Mouse (Mus musculus) ES-E14 (cell line): ENCODE data around the gene Usp18. TPM values are rescaled to one million over a fixed set of nuclear protein-coding genes. Genes with fewer than 3 reads are reported as not detected.

Source experiments
- DNase-seq: peaks from one replicate; pipeline ENCODE4 v3.0.0-alpha.2; 2013; ENCODE audit warnings: low read depth, low spot score
- H3K27ac ChIP-seq: 2 replicates; pipeline ENCODE4 v1.5.1; 2012; ENCODE audit warnings: low read depth, mild to moderate bottlenecking, low read length, moderate library complexity, mixed read lengths; ENCODE audit not compliant: poor library complexity, insufficient read depth, severe bottlenecking
- H3K36me3 ChIP-seq: 2 replicates; pipeline ENCODE4 v1.6.1; 2012; ENCODE audit warnings: mild to moderate bottlenecking, low read length, moderate library complexity, mixed read lengths; ENCODE audit not compliant: control insufficient read depth, poor library complexity, insufficient read depth, severe bottlenecking
- H3K4me1 ChIP-seq, 2 experiments: fragments of 150-350 bp in 1 of 2; sonication (generic) in 1 of 2; 2 replicates each; pipeline ENCODE4 v1.6.1; 2012; ENCODE audit warnings: low read length in 2 of 2, mild to moderate bottlenecking in 1 of 2, mixed read lengths in 1 of 2; ENCODE audit not compliant: control insufficient read depth in 2 of 2, insufficient read depth in 2 of 2, poor library complexity in 1 of 2
- H3K4me3 ChIP-seq, 2 experiments: fragments of 150-350 bp in 1 of 2; sonication (generic) in 1 of 2; 2 replicates each; pipeline ENCODE4 v1.5.1; 2012; ENCODE audit warnings: low read length in 2 of 2, low read depth in 1 of 2, mild to moderate bottlenecking in 1 of 2, mixed read lengths in 1 of 2; ENCODE audit not compliant: insufficient read depth in 1 of 2, poor library complexity in 1 of 2, severe bottlenecking in 1 of 2
- H3K9ac ChIP-seq: 2 replicates; pipeline ENCODE4 v1.6.1; 2012; ENCODE audit warnings: low read depth, mild to moderate bottlenecking, low read length, mixed read lengths; ENCODE audit not compliant: poor library complexity, insufficient read depth, severe bottlenecking
- H3K9me3 ChIP-seq: fragments of 150-350 bp; sonication (generic); 2 replicates; pipeline ENCODE4 v1.6.1; 2012; ENCODE audit warnings: low read depth, mild to moderate bottlenecking, low read length; ENCODE audit not compliant: control insufficient read depth, insufficient read depth
- CHD2 ChIP-seq: IDR thresholded peaks from 2 replicates; pipeline ENCODE4 v1.6.1; 2014; ENCODE audit warnings: mild to moderate bottlenecking, low read depth, low read length, inconsistent platforms
- HCFC1 ChIP-seq: IDR thresholded peaks from 2 replicates; pipeline ENCODE4 v1.6.1; 2012; ENCODE audit warnings: low read length, inconsistent platforms, borderline replicate concordance; ENCODE audit not compliant: insufficient read depth
- MAFK ChIP-seq: IDR thresholded peaks from 2 replicates; pipeline ENCODE4 v1.6.1; 2014; ENCODE audit warnings: mild to moderate bottlenecking, low read depth, low read length, inconsistent platforms; ENCODE audit not compliant: insufficient read depth
- ZC3H11A ChIP-seq: IDR thresholded peaks from 2 replicates; pipeline ENCODE4 v1.6.1; 2012; ENCODE audit warnings: low read depth, mild to moderate bottlenecking, inconsistent platforms, low read length, borderline replicate concordance
- ZNF384 ChIP-seq: IDR thresholded peaks from 2 replicates; pipeline ENCODE4 v1.6.1; 2012; ENCODE audit warnings: low read depth, low read length, inconsistent platforms
- in situ Hi-C, 2 experiments: fragments of 600-800 bp; cut with MboI; formaldehyde crosslinking; loops; one replicate each; pipeline ENCODE4 v1.15.1; 2025; ENCODE audit warnings: low sequenced_read_pairs in 2 of 2, inconsistent platforms in 1 of 2; ENCODE audit not compliant: unreplicated experiment in 2 of 2
- total RNA-seq: library from RNA; depleted of rRNA; stranded (reverse); fragments of 300-350 nt; gene quantifications from 2 replicates; pipeline ENCODE4 v1.2.3, GENCODE M21; 2012

Gene Usp18
- total RNA-seq, 1 experiment: 0.09 TPM

DNA sequence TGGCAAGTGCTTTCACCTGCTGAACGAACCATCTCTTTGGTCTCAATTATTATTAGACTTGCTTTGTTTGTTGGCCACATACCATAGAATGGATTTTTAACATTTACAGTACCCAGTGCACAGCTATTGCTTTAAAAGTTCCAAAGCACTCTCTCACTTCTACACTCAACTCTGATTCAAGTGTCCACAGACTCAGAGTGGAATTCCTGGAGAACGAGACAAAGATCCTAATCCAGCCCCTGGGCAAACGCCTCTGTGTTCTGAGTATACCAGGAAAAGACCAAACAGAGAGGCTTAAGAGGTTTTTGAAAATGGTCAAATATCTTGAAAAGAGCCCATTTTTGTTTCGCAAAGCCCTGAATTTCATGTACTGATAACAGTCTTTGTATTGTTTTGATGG, 32.7 kb upstream of the Usp18 start:
- Histone ChIP-seq H3K4me3 (no peak overlapping the region), H3K4me1 (peaks cover 0 to 5% of the 10 kb centered on the region in 2 experiments; a peak in 1 of 4 replicates), H3K9ac (no peak overlapping the region), H3K36me3 (no peaks in the 10 kb centered on the region), H3K27ac (no peak overlapping the region), H3K9me3 (no peaks in the 10 kb centered on the region)
- DNase-seq: no peak
- in situ Hi-C loops: no loop called here
- TF ChIP-seq CHD2 (no peak), ZC3H11A (no peak), ZNF384 (no peak), MAFK (no peak)

DNA sequence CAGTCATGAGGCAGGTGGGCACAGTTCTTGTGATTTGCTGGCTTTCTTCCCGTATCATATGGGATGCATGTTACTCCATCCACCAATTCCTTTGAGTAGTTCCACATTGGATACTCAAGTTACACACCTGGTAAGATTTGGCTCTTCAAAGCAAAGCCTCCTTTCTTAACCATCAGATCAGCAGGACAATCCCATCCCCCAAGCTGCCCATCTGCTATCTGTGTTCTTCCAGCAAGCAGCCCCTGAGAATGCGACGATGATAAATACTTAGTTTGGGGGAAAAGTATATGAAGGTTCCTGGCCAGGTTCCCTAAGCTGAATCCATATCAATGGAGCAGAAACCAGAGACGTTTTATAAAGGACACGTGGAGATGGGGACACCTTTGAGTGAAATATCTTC, 31.5 kb upstream of the Usp18 start:
- H3K4me3 ChIP-seq: no peak overlapping the region
- no peak for DNase-seq
- H3K9me3 ChIP-seq: no peaks in the 10 kb centered on the region
- TF ChIP-seq MAFK (no peak), CHD2 (no peak), ZNF384 (no peak), ZC3H11A (no peak), HCFC1 (no peak)
- H3K27ac ChIP-seq: no peak overlapping the region
- H3K36me3 ChIP-seq: no peaks in the 10 kb centered on the region
- no peak overlapping the region for H3K9ac ChIP-seq
- in situ Hi-C loops: no loop called here
- peaks cover 0 to 5% of the 10 kb centered on the region in 2 experiments; a peak in 1 of 4 replicates for H3K4me1 ChIP-seq

DNA sequence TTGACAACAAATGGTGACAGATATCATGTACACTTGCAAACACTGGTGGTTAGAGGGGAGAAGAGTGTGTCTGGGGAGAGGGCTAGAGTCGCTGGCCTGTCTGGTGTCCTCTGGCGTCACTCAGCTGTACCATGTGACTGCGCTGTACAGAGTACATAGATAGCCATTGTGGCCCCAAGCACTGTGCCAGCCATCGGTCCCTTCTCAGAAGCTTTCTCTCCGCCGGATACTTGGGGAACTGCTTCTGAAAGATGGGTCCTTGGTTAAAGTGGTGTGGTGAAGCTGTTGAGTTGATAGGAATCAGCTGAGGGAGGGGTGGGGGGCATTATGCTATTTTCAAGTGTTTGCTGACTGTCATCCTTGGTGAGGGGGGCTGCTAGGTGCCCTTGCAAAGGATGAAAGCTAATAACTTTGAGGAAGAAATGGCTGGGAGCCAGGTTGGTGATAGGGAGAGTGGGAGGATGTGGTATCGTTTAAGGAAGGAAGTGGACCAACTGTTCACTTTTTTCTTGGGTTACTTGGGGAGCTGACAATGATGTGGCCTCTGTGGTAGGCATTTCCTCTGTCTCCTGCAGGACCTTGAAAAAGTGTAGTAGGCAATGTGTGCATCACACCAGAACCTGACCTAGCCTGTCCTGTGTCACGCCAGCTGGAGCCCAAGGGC, 30.9 kb upstream of the Usp18 start:
- no peaks in the 10 kb centered on the region for H3K36me3 ChIP-seq
- DNase-seq: no peak

DNA sequence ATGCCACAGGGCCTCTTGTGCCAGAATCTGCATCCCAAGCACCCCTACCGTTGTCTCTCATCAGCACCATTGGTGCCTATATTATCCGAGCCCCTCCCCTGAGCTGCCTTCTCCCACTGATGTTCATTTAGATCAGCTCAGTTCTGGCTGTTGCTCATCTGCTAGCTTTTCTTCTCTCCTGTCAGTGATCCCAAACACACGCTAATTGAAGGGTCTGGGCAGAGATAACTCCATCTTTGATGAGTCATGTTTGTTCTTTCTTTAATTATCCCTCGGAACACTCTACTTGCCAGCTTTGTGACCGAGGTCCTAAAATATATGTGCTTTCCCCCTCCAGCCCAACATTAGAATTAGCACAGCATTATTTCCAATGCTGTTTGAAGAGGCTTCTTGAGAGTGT, 30.4 kb upstream of the Usp18 start:
- Histone ChIP-seq H3K9ac (no peak overlapping the region), H3K9me3 (no peaks in the 10 kb centered on the region), H3K4me1 (peaks cover 0 to 5% of the 10 kb centered on the region in 2 experiments; a peak in 1 of 4 replicates), H3K27ac (no peak overlapping the region), H3K4me3 (no peak overlapping the region), H3K36me3 (no peaks in the 10 kb centered on the region)
- TF ChIP-seq ZNF384 (no peak), ZC3H11A (no peak), HCFC1 (no peak), CHD2 (no peak), MAFK (no peak)
- DNase-seq: no peak
- in situ Hi-C loops: no loop called here

More for the DNA sequence above, 30.9 kb upstream of the Usp18 start:
- Histone ChIP-seq H3K4me1 (peaks cover 0 to 5% of the 10 kb centered on the region in 2 experiments; a peak in 1 of 4 replicates), H3K9ac (no peak overlapping the region), H3K27ac (no peak overlapping the region), H3K4me3 (no peak overlapping the region), H3K9me3 (no peaks in the 10 kb centered on the region)
- in situ Hi-C loops: no loop called here
- TF ChIP-seq CHD2: no peak
- TF ChIP-seq ZNF384: no peak
- TF ChIP-seq ZC3H11A: no peak
- TF ChIP-seq MAFK: no peak

DNA sequence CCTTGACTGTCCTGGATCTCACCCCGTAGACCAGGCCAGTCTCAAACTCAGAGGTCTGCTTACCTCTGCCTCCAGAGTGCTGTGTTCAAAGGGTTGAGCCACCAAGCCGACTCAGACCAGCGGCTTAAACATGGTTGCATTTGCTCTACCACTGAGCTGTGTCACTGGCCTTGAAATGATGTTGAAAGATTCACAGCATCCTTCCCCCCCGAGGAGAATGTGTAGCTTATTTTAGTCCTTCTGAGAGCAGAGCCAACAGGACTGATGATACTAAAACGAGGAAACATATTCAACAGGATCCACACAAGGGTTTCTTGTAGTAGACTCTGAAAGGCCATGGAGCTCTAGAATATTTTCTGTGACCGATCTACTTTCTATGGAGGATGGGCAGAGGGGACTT, 29.8 kb upstream of the Usp18 start:
- in situ Hi-C loops: no loop called here
- peaks cover 0 to 5% of the 10 kb centered on the region in 2 experiments; a peak in 1 of 4 replicates for H3K4me1 ChIP-seq
- TF ChIP-seq HCFC1: no peak
- TF ChIP-seq ZNF384: no peak
- no peak for TF ChIP-seq CHD2

More for the DNA sequence above, 29.8 kb upstream of the Usp18 start:
- no peak for DNase-seq
- H3K9ac ChIP-seq: no peak overlapping the region
- H3K4me3 ChIP-seq: no peak overlapping the region
- H3K9me3 ChIP-seq: no peaks in the 10 kb centered on the region
- H3K36me3 ChIP-seq: no peaks in the 10 kb centered on the region
- H3K27ac ChIP-seq: no peak overlapping the region
